Mouse (Mus musculus) kidney, embryonic 16.5 days (tissue): ENCODE data around the gene Cdk5rap3. TPM values are rescaled to one million over a fixed set of nuclear protein-coding genes. Genes with fewer than 3 reads are reported as not detected.

Experiments
- ATAC-seq: fragments of 200-750 bp; cut with Nextera tagmentation; 2 replicates; pipeline ENCODE4 v1.8.0; 2017; ENCODE audit warnings: moderate TSS enrichment; ENCODE audit not compliant: low FRiP score, low TSS enrichment
- H3K27ac ChIP-seq: fragments of 300-500 bp; sonication (generic); 2 replicates; pipeline ENCODE4 v1.5.1; 2014; ENCODE audit warnings: low read length
- H3K27me3 ChIP-seq: fragments of 300-500 bp; sonication (generic); 2 replicates; pipeline ENCODE4 v1.6.1; 2014; ENCODE audit warnings: low read length, control low read depth, mixed read lengths; ENCODE audit not compliant: insufficient read depth
- H3K36me3 ChIP-seq: fragments of 300-500 bp; sonication (generic); 2 replicates; pipeline ENCODE4 v1.6.1; 2014; ENCODE audit warnings: low read length, control low read depth, mixed read lengths; ENCODE audit not compliant: insufficient read depth
- H3K4me1 ChIP-seq: fragments of 300-500 bp; sonication (generic); 2 replicates; pipeline ENCODE4 v1.6.1; 2014; ENCODE audit warnings: low read length, control low read depth, mixed read lengths; ENCODE audit not compliant: insufficient read depth
- H3K4me2 ChIP-seq: fragments of 300-500 bp; sonication (generic); replicated peaks from 2 replicates; pipeline ENCODE4 v1.6.1; 2014; ENCODE audit warnings: low read depth, low read length
- H3K4me3 ChIP-seq: fragments of 300-500 bp; sonication (generic); 2 replicates; pipeline ENCODE4 v1.5.1; 2014; ENCODE audit warnings: mild to moderate bottlenecking, low read length
- H3K9ac ChIP-seq: fragments of 300-500 bp; sonication (generic); replicated peaks from 2 replicates; pipeline ENCODE4 v1.6.1; 2014; ENCODE audit warnings: low read length
- H3K9me3 ChIP-seq: fragments of 300-500 bp; sonication (generic); 2 replicates; pipeline ENCODE4 v1.6.1; 2016; ENCODE audit warnings: low read length, control low read depth
- WGBS: fragments of 180-500 bp; shearing (Covaris S2); extraction: QIAGEN DNeasy Blood & Tissue Kit; methylation state at CpG from one replicate; pipeline ENCODE4 v1.1.7; 2014; 5-methylcytosine and 5-hydroxymethylcytosine counted together
- polyA plus RNA-seq: library from polyadenylated mRNA; unstranded; fragments of >200 nt; fragmentation: Nextera tagmentation; extraction: Ambion mirVana; gene quantifications from 2 replicates; pipeline ENCODE4 v1.2.1, GENCODE M21; 2015

Cdk5rap3 gene
- polyA plus RNA-seq, 1 experiment from 2014 or later: 83.7 TPM

DNA sequence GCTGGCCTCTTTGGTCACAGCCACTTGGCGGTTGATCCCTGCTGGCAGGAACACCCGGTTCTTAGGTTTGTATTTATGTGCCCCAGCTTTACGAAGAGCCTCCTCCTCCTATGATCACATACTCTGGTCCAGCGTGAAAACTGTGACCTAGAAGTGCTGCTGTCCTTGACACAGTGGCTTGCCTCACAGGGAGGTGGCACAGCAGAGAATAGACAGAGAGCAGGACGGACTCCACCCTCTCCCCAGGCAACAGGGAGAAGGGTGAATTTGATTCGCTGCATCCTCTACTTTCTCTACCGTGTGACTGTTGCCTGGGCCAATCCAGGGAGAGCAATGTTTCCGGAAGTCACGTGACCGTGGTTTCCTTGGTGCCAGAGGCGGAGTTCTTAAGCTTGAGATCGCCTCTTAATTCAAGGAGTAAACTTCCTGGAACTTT lies 18.6 kb upstream of the Cdk5rap3 start:
- no peaks in the 10 kb centered on the region for H3K9me3 ChIP-seq
- H3K9ac ChIP-seq: no peak overlapping the region
- 27% methylated on average over 12 of the region's 12 CpGs for WGBS
- peak overlapping the region; percentile 8; the same call in 1 of the 2 replicates for H3K27ac ChIP-seq
- ATAC-seq: peak; percentile 78
- peak overlapping the region; percentile 21 for H3K4me2 ChIP-seq
- H3K27me3 ChIP-seq: no peaks in the 10 kb centered on the region
- peaks cover 23% of the 10 kb centered on the region for H3K4me1 ChIP-seq
- H3K36me3 ChIP-seq: no peaks in the 10 kb centered on the region
- 0 out of 2 replicates have a peak overlapping the region, but pooled peaks have one; percentile 3 for H3K4me3 ChIP-seq

DNA sequence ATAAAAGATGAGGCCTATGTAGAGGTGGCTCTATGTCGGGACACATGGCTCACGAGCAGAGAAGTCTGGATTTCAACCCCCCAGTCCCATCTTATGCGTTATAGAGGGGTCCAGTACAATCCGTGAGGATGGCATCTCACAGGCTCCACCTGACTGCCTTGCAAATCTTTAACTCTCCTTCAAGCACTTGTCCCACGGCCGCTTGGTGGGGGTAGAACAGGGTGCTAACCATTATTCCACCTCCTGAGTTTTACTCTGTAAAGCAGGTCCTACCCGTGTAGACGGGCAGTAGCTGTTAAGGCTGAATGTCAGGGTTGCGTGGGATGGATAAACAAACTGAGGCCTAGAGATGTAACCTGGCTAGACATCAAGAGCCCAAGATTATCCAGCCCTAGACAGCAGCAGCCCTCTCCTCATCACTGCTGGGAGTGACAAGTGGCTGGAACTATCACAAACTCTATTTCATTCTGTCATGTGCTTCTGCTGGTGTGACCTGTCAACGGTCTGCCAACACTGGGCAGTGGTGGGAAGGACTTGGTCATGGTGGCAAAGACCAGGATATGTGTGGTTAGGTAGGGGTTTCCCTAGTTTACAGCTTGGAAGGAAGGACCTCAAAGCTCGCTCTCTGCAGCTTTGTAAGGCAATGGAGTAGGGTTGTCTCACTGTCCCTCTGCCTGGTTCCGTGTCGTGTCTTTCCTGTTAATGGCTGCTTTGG lies 17.4 kb upstream of the Cdk5rap3 start:
- peak overlapping the region; percentile 57; the same call in 1 of the 2 replicates for H3K27ac ChIP-seq
- H3K4me3 ChIP-seq: no peak overlapping the region
- no peaks in the 10 kb centered on the region for H3K9me3 ChIP-seq
- H3K27me3 ChIP-seq: no peaks in the 10 kb centered on the region
- peaks cover 26% of the 10 kb centered on the region for H3K4me1 ChIP-seq
- H3K9ac ChIP-seq: no peak overlapping the region; the same call in none of the 2 replicates
- ATAC-seq: no peak
- no peaks in the 10 kb centered on the region for H3K36me3 ChIP-seq
- H3K4me2 ChIP-seq: 0 out of 2 replicates have a peak overlapping the region, but pooled peaks have one; percentile 5
- WGBS: 82% methylated on average over 13 of the region's 13 CpGs

DNA sequence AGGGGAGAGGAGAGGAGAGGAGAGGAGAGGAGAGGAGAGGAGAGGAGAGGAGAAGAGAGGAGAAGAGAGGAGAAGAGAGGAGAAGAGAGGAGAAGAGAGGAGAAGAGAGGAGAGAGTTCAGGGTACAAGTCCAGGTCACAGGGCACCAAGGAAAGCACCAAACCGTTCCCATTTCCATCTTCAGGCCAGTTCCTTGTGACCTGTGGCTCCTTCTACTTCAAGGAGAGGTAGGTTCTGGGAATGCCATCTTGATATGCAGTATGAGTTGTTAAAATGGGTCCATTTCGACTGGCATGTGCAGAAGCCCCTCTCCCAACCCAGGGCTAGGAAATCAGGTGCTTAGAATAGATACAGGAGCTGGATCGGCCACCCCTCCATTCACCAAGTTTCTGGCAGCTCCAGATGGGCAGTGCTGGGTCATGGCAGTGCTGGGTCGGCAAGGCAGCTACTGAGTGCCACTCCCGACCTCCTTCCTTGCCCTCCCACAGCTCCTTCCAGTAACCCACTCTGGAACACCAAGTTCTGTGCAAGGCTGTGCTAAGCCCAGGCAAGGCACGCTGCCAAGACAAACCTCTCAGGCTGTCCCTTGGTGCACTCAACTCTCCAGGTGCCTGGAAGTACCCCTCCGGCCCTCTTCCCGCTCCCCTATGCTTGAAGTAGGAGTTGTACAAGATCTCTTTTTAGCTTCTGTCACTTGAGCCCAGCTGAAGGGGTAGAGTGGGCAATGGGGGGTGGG lies 15.2 kb upstream of the Cdk5rap3 start:
- no peaks in the 10 kb centered on the region for H3K27me3 ChIP-seq
- H3K36me3 ChIP-seq: no peaks in the 10 kb centered on the region
- peaks cover 26% of the 10 kb centered on the region for H3K4me1 ChIP-seq
- ATAC-seq: no peak
- no peaks in the 10 kb centered on the region for H3K9me3 ChIP-seq
- WGBS: 48% methylated on average over 8 of the region's 8 CpGs
- peak overlapping the region; percentile 18; the same call in 1 of the 2 replicates for H3K27ac ChIP-seq
- H3K4me2 ChIP-seq: peak overlapping the region; percentile 41
- peak overlapping the region; percentile 23 for H3K4me3 ChIP-seq
- H3K9ac ChIP-seq: 0 out of 2 replicates have a peak overlapping the region, but pooled peaks have one; percentile 22

DNA sequence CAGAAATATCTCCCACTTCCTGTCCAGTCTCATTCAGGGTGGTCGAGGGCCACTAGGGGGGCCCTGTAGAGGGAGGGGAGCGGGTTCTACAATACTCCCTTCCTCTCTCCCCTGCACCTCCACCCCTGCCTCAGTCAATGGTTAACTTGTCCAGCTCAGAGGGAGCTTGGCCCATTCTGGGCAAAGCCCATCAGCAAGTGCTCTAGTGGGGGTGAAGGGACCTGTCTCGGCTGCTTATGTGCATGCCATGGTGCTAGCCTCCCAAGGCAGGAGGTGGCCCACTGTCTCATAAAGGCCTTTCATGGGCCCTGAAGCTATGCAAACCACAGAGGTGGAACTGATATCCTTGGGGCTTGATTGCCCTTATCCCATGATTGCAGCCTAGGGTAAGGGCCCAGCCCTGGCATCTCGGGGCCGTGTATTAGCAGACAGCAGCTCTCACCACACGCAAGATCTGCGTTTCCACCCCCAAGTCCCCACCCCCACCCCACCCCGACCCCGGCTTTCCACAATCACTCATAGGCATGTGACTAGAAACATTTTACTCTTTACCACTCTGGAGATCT lies 13.6 kb upstream of the Cdk5rap3 start:
- H3K4me3 ChIP-seq: peak overlapping the region; percentile 50
- WGBS: 54% methylated on average over 9 of the region's 9 CpGs
- peak; percentile 72 for ATAC-seq
- H3K4me1 ChIP-seq: peaks cover 22% of the 10 kb centered on the region
- no peaks in the 10 kb centered on the region for H3K9me3 ChIP-seq
- H3K27ac ChIP-seq: peak overlapping the region; percentile 99
- H3K4me2 ChIP-seq: peak overlapping the region; percentile 52
- H3K36me3 ChIP-seq: no peaks in the 10 kb centered on the region
- H3K27me3 ChIP-seq: no peaks in the 10 kb centered on the region
- H3K9ac ChIP-seq: peak overlapping the region; percentile 72

DNA sequence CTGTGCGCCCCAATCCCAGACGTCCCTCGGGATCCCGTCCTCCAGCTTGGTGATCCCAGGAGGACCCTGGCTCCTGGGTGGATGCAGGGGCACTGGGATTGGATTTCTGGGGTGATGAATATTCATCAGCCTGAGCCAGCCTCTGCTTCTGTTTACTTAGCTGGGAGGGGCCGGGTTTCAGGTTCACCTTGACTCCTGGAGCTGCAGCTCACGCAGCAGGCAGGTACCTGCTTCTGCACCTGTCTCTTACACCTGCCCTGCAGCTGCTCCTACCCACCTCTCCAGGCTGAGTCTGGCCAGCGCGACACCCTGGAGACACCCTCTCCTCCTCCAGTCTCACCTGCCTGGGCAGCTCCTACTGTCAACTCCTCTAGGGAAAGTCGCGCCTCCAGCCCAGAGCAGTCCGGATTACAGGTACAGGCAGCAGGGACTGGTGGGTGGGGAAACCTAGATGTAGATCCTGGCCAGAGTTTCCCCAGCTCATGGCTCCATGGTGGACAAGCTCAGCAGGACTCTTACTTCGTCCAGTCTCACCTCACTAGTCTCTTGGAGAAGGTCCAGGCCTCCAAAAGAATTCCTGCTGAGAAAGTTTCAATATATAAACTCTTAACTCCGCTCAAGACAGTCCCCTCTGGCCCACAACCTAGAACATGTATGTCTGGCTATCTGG lies 12.9 kb upstream of the Cdk5rap3 start:
- H3K9me3 ChIP-seq: no peaks in the 10 kb centered on the region
- whole genome bisulfite sequencing: 10% methylated on average over 13 of the region's 13 CpGs
- ATAC-seq: peak; percentile 89

DNA sequence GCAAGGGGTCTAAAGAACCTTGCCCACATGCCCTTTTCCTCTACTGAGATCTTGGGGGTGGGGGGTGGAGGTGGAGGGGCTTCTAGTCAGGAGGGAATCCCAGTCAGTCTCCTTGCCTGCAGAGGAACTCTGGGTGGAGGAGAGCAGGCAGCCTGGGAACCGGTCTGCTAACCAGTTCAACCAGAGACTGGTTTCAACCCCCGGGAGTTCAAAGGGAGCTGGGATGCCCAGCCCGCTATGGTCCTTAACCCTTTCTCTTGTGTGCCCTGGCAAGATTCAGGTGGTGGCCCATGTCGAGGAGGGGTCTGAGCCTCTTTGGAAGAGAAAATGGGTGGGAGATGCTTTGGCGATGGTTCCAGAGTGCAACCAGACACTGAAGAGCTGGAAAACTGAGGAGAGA lies 12.4 kb upstream of the Cdk5rap3 start:
- peak overlapping the region; percentile 45 for H3K9ac ChIP-seq
- peak; percentile 78 for ATAC-seq

More for the DNA sequence above, 12.9 kb upstream of the Cdk5rap3 start:
- peaks cover 17% of the 10 kb centered on the region for H3K4me1 ChIP-seq
- peak overlapping the region; percentile 72 for H3K9ac ChIP-seq
- H3K27me3 ChIP-seq: no peaks in the 10 kb centered on the region
- no peaks in the 10 kb centered on the region for H3K36me3 ChIP-seq
- peak overlapping the region; percentile 52 for H3K4me2 ChIP-seq
- peak overlapping the region; percentile 99 for H3K27ac ChIP-seq
- peak overlapping the region; percentile 50 for H3K4me3 ChIP-seq

DNA sequence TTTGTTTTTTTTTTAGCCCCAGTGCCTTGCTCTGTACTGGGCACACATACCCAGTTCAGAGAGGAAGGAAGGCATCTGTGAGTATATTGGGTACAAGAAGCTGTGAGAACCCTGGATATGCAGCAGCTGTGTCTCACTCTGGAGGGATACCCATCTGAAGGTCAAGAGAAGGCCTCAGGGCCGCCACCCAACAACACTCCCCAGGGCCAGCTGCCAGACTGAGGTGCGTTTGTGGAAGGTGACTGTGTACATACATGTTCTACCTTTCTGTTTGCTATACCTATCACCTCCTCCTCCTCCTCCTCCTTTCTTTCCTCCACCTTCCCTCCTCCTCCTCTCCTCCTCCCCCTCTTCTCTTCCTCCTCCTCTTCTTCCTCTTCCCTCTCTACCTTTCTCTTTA lies 11.8 kb upstream of the Cdk5rap3 start, which contains the start of gene Prr15l:
Gene Prr15l (plus strand): TSS at position 17 of the 400 bp plus-strand sequence.
- H3K4me3 ChIP-seq: peak within 1 kb of the TSS; percentile 50
- H3K9ac ChIP-seq: peak within 1 kb of the TSS; percentile 45
- H3K27me3 ChIP-seq: no peaks in the 10 kb centered on the region
- ATAC-seq: no peak
- H3K4me1 ChIP-seq: peaks cover 13% of the 10 kb centered on the region
- peak within 1 kb of the TSS; percentile 52 for H3K4me2 ChIP-seq
- peak within 1 kb of the TSS; percentile 99 for H3K27ac ChIP-seq
- 56% methylated on average over 2 of the region's 2 CpGs for WGBS
- no peaks in the 10 kb centered on the region for H3K9me3 ChIP-seq
- no peaks in the 10 kb centered on the region for H3K36me3 ChIP-seq

More for the DNA sequence above, 12.4 kb upstream of the Cdk5rap3 start:
- peak overlapping the region; percentile 99 for H3K27ac ChIP-seq
- H3K4me1 ChIP-seq: peaks cover 17% of the 10 kb centered on the region
- no peaks in the 10 kb centered on the region for H3K9me3 ChIP-seq
- no peaks in the 10 kb centered on the region for H3K27me3 ChIP-seq
- H3K4me2 ChIP-seq: peak overlapping the region; percentile 52
- WGBS: 1% methylated on average over 5 of the region's 5 CpGs
- no peaks in the 10 kb centered on the region for H3K36me3 ChIP-seq
- H3K4me3 ChIP-seq: peak overlapping the region; percentile 50

DNA sequence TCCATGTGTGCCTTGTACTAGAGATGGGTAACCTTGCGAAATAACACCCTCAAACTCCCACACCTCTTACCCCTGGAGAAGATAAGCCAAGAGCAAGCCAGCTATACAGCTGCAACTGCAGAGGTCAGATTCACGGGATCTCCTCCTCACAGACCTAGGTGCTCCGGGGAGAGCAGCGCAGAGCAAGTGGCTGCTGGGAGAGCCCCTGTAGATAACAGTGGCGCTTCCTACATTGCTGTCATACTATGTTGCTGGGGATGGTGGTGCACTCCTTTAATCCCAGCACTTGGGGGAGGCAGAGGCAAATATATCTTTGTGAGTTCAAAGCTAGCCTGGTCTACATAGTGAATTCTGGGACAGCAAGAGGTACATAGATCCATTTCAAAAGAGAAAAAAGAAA lies 10.3 kb upstream of the Cdk5rap3 start:
- no peak overlapping the region for H3K4me3 ChIP-seq
- H3K36me3 ChIP-seq: no peaks in the 10 kb centered on the region
- ATAC-seq: no peak
- H3K4me1 ChIP-seq: peaks cover 9% of the 10 kb centered on the region
- H3K27me3 ChIP-seq: no peaks in the 10 kb centered on the region
- no peak overlapping the region for H3K4me2 ChIP-seq
- H3K9ac ChIP-seq: no peak overlapping the region
- WGBS: 88% methylated on average over 5 of the region's 5 CpGs
- H3K27ac ChIP-seq: no peak overlapping the region
- no peaks in the 10 kb centered on the region for H3K9me3 ChIP-seq

DNA sequence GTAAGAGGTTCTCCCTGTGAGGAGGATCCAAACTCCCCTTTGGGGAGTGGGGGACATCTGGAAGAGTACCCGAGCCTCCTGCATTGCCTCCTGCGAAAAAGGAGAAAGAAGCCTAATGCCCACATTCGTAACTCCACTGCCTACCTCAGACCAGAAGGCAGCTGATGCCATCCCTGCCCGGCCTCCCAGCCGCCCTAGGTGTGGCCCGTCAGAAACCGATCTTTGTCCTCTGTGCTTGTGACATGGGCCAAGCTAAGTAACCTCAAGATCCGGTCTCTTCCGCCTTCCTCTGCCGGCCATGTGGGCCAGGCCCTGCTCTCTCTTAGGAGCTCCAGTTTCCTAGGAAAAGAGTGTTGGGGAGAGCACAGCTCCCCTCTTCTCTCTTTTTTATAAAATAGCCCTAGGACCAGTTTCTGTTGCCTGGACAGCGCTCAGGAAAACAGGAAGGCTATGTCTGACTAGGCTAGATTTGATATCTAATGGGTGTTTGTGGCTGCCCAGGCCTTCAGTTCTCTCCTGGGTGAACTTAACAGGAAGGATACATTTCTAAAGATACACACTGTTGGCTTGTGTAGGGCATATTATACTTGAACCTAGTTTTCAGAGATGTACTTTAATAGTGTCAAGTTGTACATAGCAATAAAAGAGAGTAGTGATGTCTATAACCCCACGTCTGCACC lies 9.3 kb upstream of the Cdk5rap3 start:
- H3K4me1 ChIP-seq: peaks cover 7% of the 10 kb centered on the region; the same call in 1 of the 2 replicates
- H3K27me3 ChIP-seq: no peaks in the 10 kb centered on the region
- H3K27ac ChIP-seq: no peak overlapping the region
- H3K4me2 ChIP-seq: no peak overlapping the region
- ATAC-seq: no peak
- WGBS: 85% methylated on average over 12 of the region's 12 CpGs
- H3K36me3 ChIP-seq: no peaks in the 10 kb centered on the region
- no peak overlapping the region for H3K9ac ChIP-seq
- H3K9me3 ChIP-seq: no peaks in the 10 kb centered on the region
- no peak overlapping the region for H3K4me3 ChIP-seq
